Mouse (Mus musculus) gastrocnemius, adult 8-10 months (tissue): ENCODE measurements around the gene Olfr549. TPM values are rescaled to one million over a fixed set of nuclear protein-coding genes. Genes with fewer than 3 reads are reported as not detected.

Experiments
- DNase-seq, 2 experiments: peaks; one replicate each; pipeline ENCODE4 v3.0.0; 2022; ENCODE audit warnings: low spot score in 2 of 2
- total RNA-seq, 4 experiments: library from RNA; stranded (reverse); gene quantifications; 2 replicates each; pipeline ENCODE4 v1.2.4; 2022

Olfr549 gene
- total RNA-seq, 4 experiments from 2014 or later, result not detected

DNA sequence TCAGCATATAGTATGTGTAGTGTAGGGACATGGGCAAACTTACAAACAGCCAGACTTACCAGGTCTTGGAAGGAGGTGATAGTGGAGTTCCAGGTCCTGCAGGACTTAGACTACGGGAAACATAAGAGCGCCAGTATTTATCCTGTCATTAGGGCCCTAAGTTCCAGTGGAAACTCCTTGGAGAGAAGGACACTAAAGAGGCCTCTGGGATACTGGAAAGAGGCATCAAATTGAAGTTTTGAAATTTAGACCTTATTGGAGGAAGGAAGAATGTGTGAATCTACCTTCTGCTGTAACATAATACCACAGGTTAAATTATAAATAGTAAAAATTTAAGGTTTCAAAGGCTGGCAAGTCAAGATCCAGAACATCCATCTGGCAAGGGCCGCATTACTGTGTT lies 42.1 kb downstream of the Olfr549 start, which contains the start of gene Olfr551:
Olfr551 (minus strand) TSS at position 101 of the 400 bp plus-strand sequence.
- DNase-seq, result no peak

DNA sequence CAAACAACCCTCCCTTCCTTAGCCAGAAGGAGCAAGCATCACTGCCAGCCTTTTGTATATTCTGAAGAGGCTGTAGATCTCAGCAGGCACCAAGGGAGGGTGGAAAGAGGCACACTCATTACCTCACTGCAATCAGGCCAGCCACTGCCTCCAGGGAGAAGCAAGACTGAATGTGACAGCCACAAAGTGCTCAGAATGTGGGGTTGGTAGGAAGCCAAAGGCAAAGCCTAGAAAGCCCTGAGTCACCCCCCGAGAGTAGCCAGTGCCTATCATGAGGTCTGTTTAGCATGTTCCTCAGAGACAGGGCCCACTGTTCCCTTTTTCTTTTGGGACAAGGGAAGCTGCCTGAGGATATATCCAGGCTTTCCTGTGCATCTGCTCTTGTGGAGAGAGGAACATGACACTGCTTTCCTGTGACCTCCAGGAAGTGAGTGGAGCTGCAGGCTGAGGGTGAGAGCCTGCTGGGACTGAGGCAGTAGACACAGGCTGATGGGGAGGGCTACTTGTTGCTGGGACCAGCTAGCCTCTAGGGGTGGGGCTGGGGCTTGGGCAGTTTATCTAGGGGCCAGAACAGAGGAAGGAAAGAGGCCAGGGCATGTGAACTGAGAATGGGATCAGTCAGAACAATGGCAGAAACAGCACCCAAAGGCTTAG lies 47.8 kb downstream of the Olfr549 start, which contains the start of gene Olfr552:
Olfr552 (plus strand) TSS at position 393 of the 654 bp plus-strand sequence.
- no peak for DNase-seq

Other genes starting within 250 kb of the Olfr549 start
- 10 to 100 TPM; 16.9 to 19.9 (median 17.9) TPM for gene Rrm1, start 108.2 kb upstream of the Olfr549 start, total RNA-seq
- gene Olfr543, start 68.2 kb upstream of the Olfr549 start, total RNA-seq, result not detected
- not detected for gene Olfr544, start 61.6 kb upstream of the Olfr549 start, total RNA-seq
- gene Olfr545, start 50.3 kb upstream of the Olfr549 start, total RNA-seq, result not detected
- gene Olfr547, start 15.1 kb upstream of the Olfr549 start, total RNA-seq, result not detected
- not detected for gene Olfr548-ps1, start 9.0 kb upstream of the Olfr549 start, total RNA-seq
- gene Trim21, start 15.6 kb downstream of the Olfr549 start, total RNA-seq, result 1 to 10 TPM; 1.9 to 2.5 (median 2.1) TPM
- gene Olfr550, start 21.6 kb downstream of the Olfr549 start, total RNA-seq, result not detected
- gene Olfr551, start 42.0 kb downstream of the Olfr549 start, total RNA-seq, result not detected
- gene Olfr552, start 47.9 kb downstream of the Olfr549 start, total RNA-seq, result under 1 TPM in 2 of 4 experiments, not detected in 2; 0.10 to 0.13 TPM
- gene Olfr553, start 68.3 kb downstream of the Olfr549 start, total RNA-seq, result not detected
- gene Olfr554, start 88.6 kb downstream of the Olfr549 start, total RNA-seq, result not detected
- not detected for gene Olfr555, start 109.0 kb downstream of the Olfr549 start, total RNA-seq
- gene Olfr556, start 115.0 kb downstream of the Olfr549 start, total RNA-seq, result not detected
- 1 to 10 TPM; 3.8 to 5.3 (median 4.6) TPM for gene Trim68, start 137.5 kb downstream of the Olfr549 start, total RNA-seq
- not detected for gene Olfr557, start 146.0 kb downstream of the Olfr549 start, total RNA-seq
- 1 to 10 TPM in 2 of 4 experiments, under 1 TPM in 2; 0.75 to 1.1 (median 0.98) TPM for gene Olfr558, start 152.3 kb downstream of the Olfr549 start, total RNA-seq
- not detected for gene Olfr33, start 169.2 kb downstream of the Olfr549 start, total RNA-seq
- gene Olfr559, start 177.6 kb downstream of the Olfr549 start, total RNA-seq, result not detected
- not detected for gene Olfr560, start 209.5 kb downstream of the Olfr549 start, total RNA-seq
- under 1 TPM in 3 of 4 experiments, not detected in 1; 0.29 to 0.34 (median 0.32) TPM for gene Olfr78, start 209.6 kb downstream of the Olfr549 start, total RNA-seq
- not detected for gene Olfr561, start 221.4 kb downstream of the Olfr549 start, total RNA-seq